Mouse (Mus musculus): ENCODE results near the gene Ankrd54. TPM values are rescaled to one million over a fixed set of nuclear protein-coding genes. Genes with fewer than 3 reads are reported as not detected.
"Not testable (repeated sequence)": the region's sequence is repeated elsewhere in the genome, so short reads cannot be mapped to it uniquely, and the experiment has no call there.

Gene Ankrd54
- polyA plus RNA-seq, 2 experiments = 37.7 to 39.9 TPM

GRCm38 (mm10) chr15:79038853-79039252 is 23.8 kb downstream of the Ankrd54 start:
- Histone ChIP-seq H3K9me3 (ENCODE audit: control insufficient read depth, low read length) (no peaks in the 10 kb centered on the region), H3K27me3 (ENCODE audit: control insufficient read depth, insufficient read depth, low read length) (peaks cover 28% of the 10 kb centered on the region), H3K4me2 (ENCODE audit: low read depth) (no peak overlapping the region), H3K4me3 (ENCODE audit: insufficient read depth in 1 of 2, low read depth in 2 of 2, low read length in 2 of 2) (no peak overlapping the region), H3K9ac (replicated peaks) (no peak overlapping the region), H3K27ac (no peak overlapping the region), H3K36me3 (replicated peaks; ENCODE audit: control insufficient read depth, insufficient read depth, low read depth) (no peaks in the 10 kb centered on the region), H3K4me1 (replicated peaks; ENCODE audit: control insufficient read depth in 2 of 2, insufficient read depth in 2 of 2, low read length in 1 of 2) (peaks cover 6 to 15% of the 10 kb centered on the region in 2 experiments; a peak in 3 of 4 replicates)
- WGBS (ENCODE audit: insufficient replicate concordance) = 12% methylated on average over 7 of the region's 7 CpGs
- ATAC-seq (ENCODE audit: insufficient read depth) (peak; percentile 72), DNase-seq (ENCODE audit: low read depth in 3 of 3, low spot score in 3 of 3) (peak; percentile 69 to 80 (median 71))
- TF ChIP-seq EP300 (IDR thresholded peaks at IDR 0.05; ENCODE audit: low read depth) (no peak), CTCF (IDR thresholded peaks at IDR 0.05; ENCODE audit: low read depth) (peak; percentile 99)

DNA sequence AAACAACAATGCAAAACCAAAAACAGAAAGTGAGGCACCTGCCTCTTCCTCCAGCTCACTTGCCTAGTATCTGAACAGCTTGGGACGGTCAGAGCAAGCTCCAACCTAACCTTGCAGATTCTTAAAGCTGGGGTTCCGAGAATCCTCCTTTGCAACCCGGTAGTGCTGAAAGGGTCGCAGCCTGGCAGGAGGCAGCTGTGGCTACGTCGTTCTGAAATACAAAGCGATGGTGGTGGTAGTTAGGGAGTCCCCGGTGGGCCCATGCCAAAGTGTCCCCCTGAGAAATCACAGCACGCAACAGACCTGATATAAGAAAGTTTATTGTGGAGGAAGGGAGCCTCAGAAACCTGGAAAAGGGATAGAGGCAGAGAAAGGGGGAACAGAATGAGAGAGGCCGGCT is 24.4 kb downstream of the Ankrd54 start:
- Histone ChIP-seq H3K4me2 (ENCODE audit: low read depth) (peak overlapping the region; percentile 67), H3K9ac (replicated peaks) (no peak overlapping the region), H3K36me3 (replicated peaks; ENCODE audit: control insufficient read depth, insufficient read depth, low read depth) (no peaks in the 10 kb centered on the region), H3K4me3 (ENCODE audit: insufficient read depth in 1 of 2, low read depth in 2 of 2, low read length in 2 of 2) (no peak overlapping the region), H3K9me3 (ENCODE audit: control insufficient read depth, low read length) (no peaks in the 10 kb centered on the region), H3K4me1 (replicated peaks; ENCODE audit: control insufficient read depth in 2 of 2, insufficient read depth in 2 of 2, low read length in 1 of 2) (peaks cover 6 to 15% of the 10 kb centered on the region in 2 experiments; a peak in 3 of 4 replicates), H3K27ac (no peak overlapping the region), H3K27me3 (ENCODE audit: control insufficient read depth, insufficient read depth, low read length) (peaks cover 23% of the 10 kb centered on the region)
- WGBS (ENCODE audit: insufficient replicate concordance) = 65% methylated on average over 10 of the region's 10 CpGs
- no peak for TF ChIP-seq CTCF (IDR thresholded peaks at IDR 0.05; ENCODE audit: low read depth)
- no peak for TF ChIP-seq EP300 (IDR thresholded peaks at IDR 0.05; ENCODE audit: low read depth)
- DNase-seq (ENCODE audit: low read depth in 3 of 3, low spot score in 3 of 3) (no peak), ATAC-seq (ENCODE audit: insufficient read depth) (no peak)

DNA sequence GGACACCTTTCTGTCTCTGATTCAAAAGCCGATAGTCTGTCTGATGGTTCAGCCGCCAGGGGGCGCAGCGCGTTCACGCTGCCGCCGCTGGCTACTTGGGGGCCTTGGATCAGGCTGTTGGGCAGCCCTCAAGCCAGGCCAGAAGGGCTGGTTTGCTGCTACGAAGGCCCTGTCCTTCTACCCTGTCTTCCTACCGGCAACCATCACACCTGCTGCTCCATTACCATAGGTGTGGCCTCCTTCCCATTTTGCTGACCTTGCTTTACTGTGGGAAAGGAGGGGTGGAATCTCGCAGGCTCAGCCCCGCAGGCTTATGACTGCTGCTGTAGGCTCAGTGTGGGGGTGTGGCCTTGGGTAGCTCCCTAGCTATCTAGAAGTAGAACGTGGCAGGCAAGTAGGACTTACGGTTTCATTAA is 24.8 kb downstream of the Ankrd54 start:
- Histone ChIP-seq H3K4me1 (replicated peaks; ENCODE audit: control insufficient read depth in 2 of 2, insufficient read depth in 2 of 2, low read length in 1 of 2) (peaks cover 6 to 15% of the 10 kb centered on the region in 2 experiments; a peak in 3 of 4 replicates), H3K4me2 (ENCODE audit: low read depth) (peak overlapping the region; percentile 67), H3K36me3 (replicated peaks; ENCODE audit: control insufficient read depth, insufficient read depth, low read depth) (no peaks in the 10 kb centered on the region), H3K27ac (no peak overlapping the region), H3K4me3 (ENCODE audit: insufficient read depth in 1 of 2, low read depth in 2 of 2, low read length in 2 of 2) (0 out of 4 replicates have a peak overlapping the region, but pooled peaks of 1 of the 2 experiments have one; percentile 8), H3K9ac (replicated peaks) (no peak overlapping the region), H3K27me3 (ENCODE audit: control insufficient read depth, insufficient read depth, low read length) (peaks cover 19% of the 10 kb centered on the region), H3K9me3 (ENCODE audit: control insufficient read depth, low read length) (no peaks in the 10 kb centered on the region)
- 5% methylated on average over 14 of the region's 14 CpGs for WGBS (ENCODE audit: insufficient replicate concordance)
- ATAC-seq (ENCODE audit: insufficient read depth) (peak; percentile 57; the same call in 1 of the 2 replicates), DNase-seq (ENCODE audit: low read depth in 3 of 3, low spot score in 3 of 3) (peak in 2 of 3 experiments; percentile 41 to 55)
- TF ChIP-seq CTCF (IDR thresholded peaks at IDR 0.05; ENCODE audit: low read depth) = peak; percentile 98
- no peak for TF ChIP-seq EP300 (IDR thresholded peaks at IDR 0.05; ENCODE audit: low read depth)

DNA sequence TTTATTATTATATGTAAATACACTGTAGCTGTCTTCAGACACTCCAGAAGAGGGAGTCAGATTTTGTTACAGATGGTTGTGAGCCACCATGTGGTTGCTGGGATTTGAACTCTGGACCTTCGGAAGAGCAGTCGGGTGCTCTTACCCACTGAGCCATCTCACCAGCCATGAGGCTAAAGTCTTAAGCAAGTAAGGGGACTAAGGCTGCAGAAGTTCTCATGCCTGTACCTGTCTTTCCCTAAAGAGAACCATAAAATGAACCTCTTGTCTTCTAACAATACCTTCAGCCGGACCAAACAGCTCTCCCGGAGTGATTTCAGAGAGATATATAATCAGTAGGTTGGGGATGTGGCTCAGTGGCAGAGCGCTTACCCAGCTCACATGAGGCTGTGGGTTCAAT is 30.8 kb downstream of the Ankrd54 start:
- DNase-seq (ENCODE audit: low read depth in 3 of 3, low spot score in 3 of 3); H3K27ac ChIP-seq; H3K9ac ChIP-seq (replicated peaks); H3K36me3 ChIP-seq (replicated peaks; ENCODE audit: control insufficient read depth, insufficient read depth, low read depth); H3K9me3 ChIP-seq (ENCODE audit: control insufficient read depth, low read length); ATAC-seq (ENCODE audit: insufficient read depth); H3K4me1 ChIP-seq (replicated peaks; ENCODE audit: control insufficient read depth in 2 of 2, insufficient read depth in 2 of 2, low read length in 1 of 2); H3K4me2 ChIP-seq (ENCODE audit: low read depth); H3K4me3 ChIP-seq (ENCODE audit: insufficient read depth in 1 of 2, low read depth in 2 of 2, low read length in 2 of 2): not testable (repeated sequence)
- peaks cover 44% of the 10 kb centered on the region for H3K27me3 ChIP-seq (ENCODE audit: control insufficient read depth, insufficient read depth, low read length)
- 72% methylated on average over 5 of the region's 5 CpGs for WGBS (ENCODE audit: insufficient replicate concordance)

GRCm38 (mm10) chr15:79030551-79031435 is 31.9 kb downstream of the Ankrd54 start:
- H3K4me2 ChIP-seq (ENCODE audit: low read depth) = peak overlapping the region; percentile 81
- DNase-seq (ENCODE audit: low read depth in 3 of 3, low spot score in 3 of 3) = peak; percentile 67 to 73 (median 71)
- no peak for TF ChIP-seq EP300 (IDR thresholded peaks at IDR 0.05; ENCODE audit: low read depth)
- no peak for TF ChIP-seq CTCF (IDR thresholded peaks at IDR 0.05; ENCODE audit: low read depth)
- no peaks in the 10 kb centered on the region for H3K36me3 ChIP-seq (replicated peaks; ENCODE audit: control insufficient read depth, insufficient read depth, low read depth)
- H3K9ac ChIP-seq (replicated peaks) = no peak overlapping the region
- no peaks in the 10 kb centered on the region; a peak in 2 of 4 replicates for H3K4me1 ChIP-seq (replicated peaks; ENCODE audit: control insufficient read depth in 2 of 2, insufficient read depth in 2 of 2, low read length in 1 of 2)
- WGBS (ENCODE audit: insufficient replicate concordance) = 2% methylated on average over 52 of the region's 52 CpGs
- ATAC-seq (ENCODE audit: insufficient read depth) = peak; percentile 71
- H3K4me3 ChIP-seq (ENCODE audit: insufficient read depth in 1 of 2, low read depth in 2 of 2, low read length in 2 of 2) = peak overlapping the region; percentile 53 to 63
- no peak overlapping the region for H3K27ac ChIP-seq
- H3K27me3 ChIP-seq (ENCODE audit: control insufficient read depth, insufficient read depth, low read length) = peaks cover 55% of the 10 kb centered on the region
- no peaks in the 10 kb centered on the region for H3K9me3 ChIP-seq (ENCODE audit: control insufficient read depth, low read length)
